In the genomic region with DNA sequence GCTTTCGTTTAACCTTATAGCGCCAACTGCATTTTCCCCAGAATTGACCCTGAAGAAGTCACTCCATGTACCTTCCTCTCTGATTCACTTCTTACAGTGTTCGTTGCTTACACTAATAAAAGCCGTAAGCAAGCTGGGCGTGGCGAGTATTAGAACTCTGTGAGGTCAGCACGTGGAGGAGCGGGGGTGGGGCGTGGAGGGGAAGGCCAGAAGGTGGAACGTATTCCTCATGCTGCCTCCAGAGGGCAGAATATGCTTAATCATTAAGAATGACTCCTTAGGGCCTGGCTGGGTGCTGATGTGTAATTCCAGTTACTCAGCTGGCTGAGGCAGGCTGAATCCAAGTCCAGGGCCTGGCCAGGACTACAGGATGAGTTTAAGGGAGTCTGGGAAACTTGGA, we compare ENCODE assay signal across 8 mouse cellular contexts.
DNase-seq lines count a peak whose midpoint lies in the region; ATAC-seq and TF ChIP-seq lines count a peak whose summit lies in the region.

No protein-coding gene starts in this region.

- intact Hi-C loops in gastrocnemius, postnatal 14 days (cut with DNase I; ENCODE audit: low total_unique reads), result loop anchor here (5.0 kb wide), 1 partner anchor 314 kb away; no protein-coding TSS in a partner anchor

- no peak overlapping the region for H3K27ac ChIP-seq in liver, embryonic 11.5 days (ENCODE audit: low read depth, low read length)
- no peak overlapping the region for H3K27ac ChIP-seq in stomach, postnatal 0 days (replicated peaks)

- H3K36me3 ChIP-seq in liver, embryonic 11.5 days (ENCODE audit: control insufficient read depth, insufficient read depth, low read length), result no peaks in the 10 kb centered on the region
- H3K36me3 ChIP-seq in stomach, postnatal 0 days (ENCODE audit: control insufficient read depth, insufficient read depth, low read length), result no peaks in the 10 kb centered on the region

- peak; percentile 79 for DNase-seq in 3134 (ENCODE audit: extremely low read depth, insufficient read length, low spot score)
- peak; percentile 23 for DNase-seq in NIH3T3 (ENCODE audit: low read depth)
- peak; percentile 16 for DNase-seq in cerebellum, adult 9-11 months
- DNase-seq in gastrocnemius, postnatal 14 days, result peak; percentile 48
- DNase-seq in induced T-regulatory cell, adult 2 months (ENCODE audit: low read depth), result peak; percentile 75
- DNase-seq in liver, embryonic 11.5 days (ENCODE audit: low spot score), result peak; percentile 71
- peak; percentile 90 for DNase-seq in stomach, postnatal 0 days (ENCODE audit: low spot score)

- peak; percentile 78 for ATAC-seq in liver, embryonic 11.5 days (replicated peaks; ENCODE audit: low FRiP score)
- peak; percentile 95 for ATAC-seq in monocyte, adult 5-6 weeks (replicated peaks; ENCODE audit: insufficient number of reproducible peaks, low FRiP score, low TSS enrichment, poor library complexity, severe bottlenecking)
- ATAC-seq in stomach, postnatal 0 days (ENCODE audit: low FRiP score, low TSS enrichment), result peak; percentile 43

- peak; percentile 79 for TF ChIP-seq CTCF in stomach, postnatal 0 days (IDR thresholded peaks at IDR 0.05; ENCODE audit: low read depth)

- WGBS in liver, embryonic 11.5 days, result 6% methylated on average over 10 of the region's 10 CpGs
- WGBS in stomach, postnatal 0 days, result 11% methylated on average over 10 of the region's 10 CpGs

- TF ChIP-seq EP300 in stomach, postnatal 0 days (optimal IDR thresholded peaks at IDR 0.05), result no peak

- peaks cover 3% of the 10 kb centered on the region; the same call in 1 of the 2 replicates for H3K4me1 ChIP-seq in liver, embryonic 11.5 days (replicated peaks; ENCODE audit: control insufficient read depth, insufficient read depth, low read length)
- H3K4me1 ChIP-seq in stomach, postnatal 0 days (replicated peaks; ENCODE audit: control insufficient read depth, insufficient read depth), result no peaks in the 10 kb centered on the region

- no peak overlapping the region for H3K9ac ChIP-seq in liver, embryonic 11.5 days (ENCODE audit: low read depth, low read length)
- H3K9ac ChIP-seq in stomach, postnatal 0 days (ENCODE audit: low read length), result no peak overlapping the region

- H3K4me2 ChIP-seq in liver, embryonic 11.5 days, result peak overlapping the region; percentile 57
- peak overlapping the region; percentile 21 for H3K4me2 ChIP-seq in stomach, postnatal 0 days (replicated peaks; ENCODE audit: low read depth)

- H3K4me3 ChIP-seq in liver, embryonic 11.5 days (ENCODE audit: low read depth, low read length), result peak overlapping the region; percentile 39
- H3K4me3 ChIP-seq in stomach, postnatal 0 days (ENCODE audit: low read depth, low read length), result no peak overlapping the region

- H3K9me3 ChIP-seq in liver, embryonic 11.5 days (ENCODE audit: control insufficient read depth, low read length), result no peaks in the 10 kb centered on the region
- H3K9me3 ChIP-seq in stomach, postnatal 0 days (ENCODE audit: control insufficient read depth, low read length), result no peaks in the 10 kb centered on the region

- H3K27me3 ChIP-seq in liver, embryonic 11.5 days (replicated peaks; ENCODE audit: control insufficient read depth, insufficient read depth, low read length), result no peaks in the 10 kb centered on the region
- H3K27me3 ChIP-seq in stomach, postnatal 0 days (ENCODE audit: control insufficient read depth, insufficient read depth, low read length), result no peaks in the 10 kb centered on the region

Comparison
In these comparisons a context has a peak if more than half of its experiments do, and no peak if none do; other contexts are left out.
1. DNase-seq: peak in every context shown above with its lines; median percentile 90 in stomach, postnatal 0 days; 79 in 3134; 75 in induced T-regulatory cell, adult 2 months; 71 in liver, embryonic 11.5 days; 48 in gastrocnemius, postnatal 14 days; 23 in NIH3T3; 16 in cerebellum, adult 9-11 months.
2. ATAC-seq: peak in every context shown above with its lines; median percentile 95 in monocyte, adult 5-6 weeks; 78 in liver, embryonic 11.5 days; 43 in stomach, postnatal 0 days.